Mouse (Mus musculus) hindbrain, embryonic 13.5 days (tissue): ENCODE data around the gene Ypel3. TPM values are rescaled to one million over a fixed set of nuclear protein-coding genes. Genes with fewer than 3 reads are reported as not detected.

Source experiments
- ATAC-seq: fragments of 200-750 bp; cut with Nextera tagmentation; 2 replicates; pipeline ENCODE4 v1.8.0; 2017; ENCODE audit warnings: moderate TSS enrichment; ENCODE audit not compliant: low FRiP score
- H3K27ac ChIP-seq: fragments of 300-500 bp; sonication (generic); 2 replicates; pipeline ENCODE4 v1.5.1; 2015; ENCODE audit warnings: inconsistent platforms, mild to moderate bottlenecking, moderate library complexity
- H3K27me3 ChIP-seq: fragments of 300-500 bp; sonication (generic); 2 replicates; pipeline ENCODE4 v1.6.1; 2015; ENCODE audit warnings: mild to moderate bottlenecking, inconsistent platforms
- H3K36me3 ChIP-seq: fragments of 300-500 bp; sonication (generic); 2 replicates; pipeline ENCODE4 v1.6.1; 2015; ENCODE audit warnings: mild to moderate bottlenecking, inconsistent platforms
- H3K4me1 ChIP-seq: fragments of 300-500 bp; sonication (generic); replicated peaks from 2 replicates; pipeline ENCODE4 v1.6.1; 2015; ENCODE audit warnings: inconsistent platforms
- H3K4me2 ChIP-seq: fragments of 300-500 bp; sonication (generic); 2 replicates; pipeline ENCODE4 v1.6.1; 2015; ENCODE audit warnings: inconsistent platforms, mild to moderate bottlenecking, moderate library complexity
- H3K4me3 ChIP-seq: fragments of 300-500 bp; sonication (generic); 2 replicates; pipeline ENCODE4 v1.5.1; 2015; ENCODE audit warnings: mild to moderate bottlenecking, inconsistent platforms
- H3K9ac ChIP-seq: fragments of 300-500 bp; sonication (generic); 2 replicates; pipeline ENCODE4 v1.6.1; 2015; ENCODE audit warnings: mild to moderate bottlenecking, inconsistent platforms
- H3K9me3 ChIP-seq: fragments of 300-500 bp; sonication (generic); 2 replicates; pipeline ENCODE4 v1.6.1; 2016; ENCODE audit warnings: inconsistent platforms
- WGBS: fragments of 180-500 bp; shearing (Covaris S2); methylation state at CpG from one replicate; pipeline ENCODE4 v1.1.7; 2015; 5-methylcytosine and 5-hydroxymethylcytosine counted together
- polyA plus RNA-seq: library from polyadenylated mRNA; unstranded; fragments of >200 nt; fragmentation: Nextera tagmentation; extraction: Ambion mirVana; gene quantifications from 2 replicates; pipeline ENCODE4 v1.2.1, GENCODE M21; 2015

Gene Ypel3
- polyA plus RNA-seq, 1 experiment from 2014 or later: 179 TPM

DNA sequence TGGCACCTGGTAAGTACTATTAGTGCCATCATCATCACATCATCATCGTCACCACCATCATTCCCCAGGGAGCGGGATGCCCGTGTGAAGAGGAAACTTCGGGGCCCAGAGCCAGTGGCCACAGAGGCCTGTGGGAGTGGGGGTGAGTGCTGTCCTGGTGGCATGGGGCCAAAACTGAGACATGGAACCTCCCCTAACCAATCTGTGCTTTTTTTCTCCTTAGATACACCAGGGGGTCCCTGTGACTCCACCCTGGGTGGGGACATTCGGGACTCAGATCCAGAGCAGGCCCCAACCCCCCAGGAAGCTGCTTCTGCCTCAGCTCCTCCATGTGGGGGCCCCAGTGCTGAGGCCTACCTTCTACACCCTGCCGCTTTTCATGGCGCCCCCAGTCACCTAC is 7.7 kb downstream of the Ypel3 start:
- Histone ChIP-seq H3K36me3 (peaks cover 59% of the 10 kb centered on the region), H3K4me3 (no peak overlapping the region)
- WGBS: 86% methylated on average over 7 of the region's 7 CpGs

DNA sequence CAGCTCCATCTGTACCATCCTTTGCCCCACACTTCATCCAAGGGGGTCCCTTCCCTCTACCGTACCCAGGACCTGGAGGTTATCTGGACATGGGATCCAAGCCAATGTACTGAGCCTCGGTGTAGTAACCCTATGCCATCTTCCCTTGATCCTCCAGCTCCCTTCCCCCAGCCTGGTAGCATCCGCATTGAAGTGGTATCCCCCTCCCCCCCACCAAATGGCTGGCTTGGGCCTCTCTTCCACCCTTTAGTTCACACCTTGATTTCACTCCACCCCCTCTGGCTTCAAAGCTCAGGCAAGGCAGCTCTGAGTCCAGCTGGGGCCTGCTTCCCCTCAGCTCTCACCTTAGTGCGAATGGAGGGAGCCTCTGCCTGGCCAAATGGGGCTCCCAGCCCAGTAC is 8.3 kb downstream of the Ypel3 start:
- no peak for ATAC-seq

More for the DNA sequence above, 7.7 kb downstream of the Ypel3 start:
- Histone ChIP-seq H3K9ac (no peak overlapping the region), H3K4me2 (no peak overlapping the region), H3K9me3 (no peaks in the 10 kb centered on the region), H3K4me1 (peaks cover 29% of the 10 kb centered on the region), H3K27ac (no peak overlapping the region), H3K27me3 (no peaks in the 10 kb centered on the region)
- no peak for ATAC-seq

DNA sequence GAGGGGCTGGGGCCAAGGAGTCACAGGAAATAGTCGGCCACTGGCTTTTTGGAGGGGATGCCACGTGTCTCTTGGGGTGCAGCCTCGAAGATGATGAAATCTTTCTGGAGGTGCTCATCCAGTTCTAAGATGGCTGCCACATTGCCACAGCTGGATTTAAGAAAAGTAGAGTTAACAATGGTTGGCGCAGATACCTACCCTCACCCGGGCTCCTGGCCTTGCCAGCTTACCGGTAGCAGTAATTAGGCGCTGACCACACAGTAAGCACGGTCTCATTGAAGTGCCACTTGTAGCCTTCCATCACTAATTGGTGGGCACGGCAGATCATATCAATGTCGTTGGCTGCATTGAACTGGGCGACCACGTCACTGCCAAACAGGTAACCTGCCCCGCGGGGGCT is 9.4 kb downstream of the Ypel3 start:
- H3K4me1 ChIP-seq: peaks cover 26% of the 10 kb centered on the region
- H3K27ac ChIP-seq: no peak overlapping the region
- peaks cover 67% of the 10 kb centered on the region for H3K36me3 ChIP-seq
- 95% methylated on average over 14 of the region's 14 CpGs for WGBS
- H3K9me3 ChIP-seq: no peaks in the 10 kb centered on the region
- no peak overlapping the region for H3K4me3 ChIP-seq
- no peak for ATAC-seq
- H3K27me3 ChIP-seq: no peaks in the 10 kb centered on the region
- H3K4me2 ChIP-seq: no peak overlapping the region
- H3K9ac ChIP-seq: no peak overlapping the region

More for the DNA sequence above, 8.3 kb downstream of the Ypel3 start:
- no peak overlapping the region for H3K27ac ChIP-seq
- peaks cover 24% of the 10 kb centered on the region for H3K4me1 ChIP-seq
- no peak overlapping the region for H3K4me3 ChIP-seq
- peaks cover 65% of the 10 kb centered on the region for H3K36me3 ChIP-seq
- H3K9ac ChIP-seq: no peak overlapping the region
- H3K27me3 ChIP-seq: no peaks in the 10 kb centered on the region
- 84% methylated on average over 4 of the region's 4 CpGs for WGBS
- H3K4me2 ChIP-seq: no peak overlapping the region
- H3K9me3 ChIP-seq: no peaks in the 10 kb centered on the region

DNA sequence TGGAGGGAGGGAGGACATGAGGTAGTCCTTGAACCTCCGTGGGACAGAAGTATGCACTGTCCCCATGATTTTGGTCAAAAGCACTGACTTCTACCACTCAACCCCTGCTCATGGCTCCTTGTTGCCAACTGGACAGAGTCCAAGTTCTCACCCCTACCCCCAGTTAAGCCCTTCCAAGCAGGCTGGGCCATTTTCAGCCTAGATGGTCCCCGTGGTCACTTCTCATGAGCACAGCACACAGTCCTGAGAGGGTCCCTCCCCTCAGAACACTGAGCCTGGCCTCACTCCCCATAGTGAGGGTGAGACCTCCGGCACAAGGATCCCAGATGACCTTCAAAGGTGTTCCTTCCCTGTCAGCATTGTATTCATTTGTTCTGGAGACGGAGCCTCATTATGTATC is 12.4 kb downstream of the Ypel3 start:
- Histone ChIP-seq H3K36me3 (peaks cover 61% of the 10 kb centered on the region), H3K9me3 (no peaks in the 10 kb centered on the region), H3K4me3 (no peak overlapping the region), H3K4me1 (peaks cover 30% of the 10 kb centered on the region), H3K9ac (no peak overlapping the region), H3K4me2 (no peak overlapping the region), H3K27ac (no peak overlapping the region), H3K27me3 (no peaks in the 10 kb centered on the region)
- ATAC-seq: no peak
- 93% methylated on average over 4 of the region's 4 CpGs for WGBS

DNA sequence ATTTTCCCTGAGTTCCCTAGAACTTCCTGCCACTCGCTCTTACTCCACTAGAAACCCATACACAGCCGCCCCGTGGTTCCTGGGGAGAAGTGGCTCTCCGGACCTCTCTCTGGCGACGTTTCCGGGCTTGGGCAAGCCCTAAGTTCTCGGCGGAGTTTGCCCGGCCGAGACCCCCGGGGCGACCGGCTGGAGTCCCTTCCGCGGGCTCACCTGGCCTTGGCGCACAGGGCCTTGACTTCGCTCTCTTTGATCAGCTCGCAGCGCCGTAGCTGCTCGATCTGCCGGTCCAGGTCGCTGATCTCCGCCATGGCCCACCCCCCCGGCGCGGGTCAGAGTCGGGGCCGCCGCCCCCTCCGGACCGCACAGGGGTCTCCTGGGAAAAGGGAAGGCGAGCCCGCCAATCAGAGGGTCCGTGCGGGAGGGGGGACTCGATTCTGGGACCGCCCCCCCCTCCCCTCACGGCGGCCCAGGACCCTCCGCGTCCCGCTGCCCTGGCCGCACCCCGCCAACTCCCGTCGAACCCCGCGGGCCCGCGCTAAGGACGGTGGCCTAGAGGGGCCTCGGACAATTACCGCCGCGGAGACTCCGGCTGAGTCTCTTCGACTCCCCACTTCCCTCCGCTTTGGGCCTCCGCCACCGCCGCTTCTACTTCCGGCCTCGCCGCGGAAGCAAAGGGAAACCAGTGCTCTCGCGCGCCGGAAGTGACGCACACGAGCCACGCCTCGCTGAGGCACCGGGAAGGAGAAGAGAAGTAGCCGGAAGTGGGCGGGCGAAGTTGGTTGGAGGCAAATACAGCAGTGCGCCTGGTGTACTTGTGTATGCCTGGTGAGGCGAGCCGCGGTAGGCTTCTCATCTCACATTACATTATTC is 15.3 kb downstream of the Ypel3 start, which contains the start of gene Ppp4c:
Gene Ppp4c (minus strand): TSS at position 646 of the 870 bp plus-strand sequence.
- peak within 1 kb of the TSS; percentile 94 for H3K27ac ChIP-seq
- H3K9ac ChIP-seq: peak within 1 kb of the TSS; percentile 95
- peak within 1 kb of the TSS; percentile 88 for H3K4me2 ChIP-seq
- peaks cover 58% of the 10 kb centered on the region for H3K36me3 ChIP-seq
- H3K27me3 ChIP-seq: no peaks in the 10 kb centered on the region
- WGBS: under 1% methylated on average over 75 of the region's 83 CpGs
- H3K4me3 ChIP-seq: peak within 1 kb of the TSS; percentile 82
- H3K9me3 ChIP-seq: no peaks in the 10 kb centered on the region
- H3K4me1 ChIP-seq: peaks cover 42% of the 10 kb centered on the region
- peak; percentile 91 for ATAC-seq

DNA sequence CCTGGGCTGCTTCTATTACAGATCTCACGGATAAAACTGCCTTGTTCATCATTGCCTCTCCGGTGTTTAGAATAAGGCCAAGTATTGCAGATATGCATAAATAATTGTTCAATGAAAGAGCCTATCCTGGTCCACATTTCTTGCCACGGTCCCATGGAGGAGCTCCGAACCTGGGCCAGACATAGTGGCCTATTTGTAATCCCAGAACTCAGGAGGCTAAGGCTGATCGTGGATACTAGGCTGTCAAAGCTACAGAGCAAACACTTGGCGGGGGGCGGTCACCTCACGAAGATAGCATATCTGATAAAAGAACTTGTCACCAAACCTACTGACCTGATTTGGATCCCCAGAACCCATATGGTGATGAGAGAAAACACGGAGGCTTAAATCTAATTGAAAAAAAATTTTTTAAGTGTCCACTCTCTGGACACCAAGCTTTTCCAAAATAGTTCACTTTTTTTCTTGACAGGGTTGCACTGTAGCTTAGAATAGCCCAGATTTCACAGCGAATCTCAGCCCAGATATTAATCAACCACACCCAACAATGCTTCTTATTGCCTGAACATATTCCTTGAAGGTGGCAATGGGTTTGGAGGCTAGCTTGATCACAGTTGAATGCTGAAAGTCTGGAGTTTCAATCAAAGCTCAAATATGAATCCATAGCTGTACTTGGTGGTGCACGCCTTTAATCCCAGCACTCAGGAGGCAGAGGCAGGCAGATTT is 16.1 kb downstream of the Ypel3 start:
- H3K36me3 ChIP-seq: peaks cover 54% of the 10 kb centered on the region
- peaks cover 50% of the 10 kb centered on the region for H3K4me1 ChIP-seq
- WGBS: 26% methylated on average over 11 of the region's 11 CpGs

DNA sequence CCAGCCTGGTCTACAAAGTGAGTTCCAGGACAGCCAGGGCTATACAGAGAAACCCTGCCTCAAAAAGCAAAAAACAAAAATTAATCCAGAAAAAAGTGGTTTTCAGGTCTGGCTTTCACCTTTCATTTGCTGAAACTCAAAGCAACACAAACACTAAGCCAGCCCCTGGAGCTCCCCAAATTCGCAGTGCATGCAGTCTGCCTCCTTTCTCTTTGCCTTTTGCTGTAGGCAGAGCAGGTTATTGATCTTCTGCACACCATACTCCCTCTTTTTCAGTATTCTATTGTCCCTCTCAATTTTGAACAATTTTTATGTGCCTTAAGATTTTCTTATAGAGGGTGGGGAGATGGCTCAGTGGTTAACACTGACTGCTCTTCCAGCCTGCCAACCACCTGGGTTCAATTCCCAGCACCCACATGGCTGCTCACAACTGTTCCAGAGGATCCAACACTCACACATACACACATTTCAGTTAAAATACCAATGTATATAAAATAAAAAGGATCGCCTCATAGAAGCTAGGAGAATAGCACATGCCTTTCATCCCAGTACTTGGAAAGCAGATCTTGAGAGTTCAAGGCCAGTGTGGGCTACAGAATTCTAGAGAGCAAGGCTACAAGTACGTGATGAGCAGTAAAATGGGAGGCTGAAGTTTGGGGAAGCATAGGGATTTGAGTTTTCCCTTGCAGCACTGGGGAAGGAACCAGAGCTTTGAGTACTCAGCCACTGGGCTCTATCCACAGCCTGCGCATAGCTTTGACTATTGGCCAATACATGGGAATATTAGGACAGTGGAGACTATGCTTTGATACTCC is 16.9 kb downstream of the Ypel3 start:
- Histone ChIP-seq H3K27me3 (no peaks in the 10 kb centered on the region), H3K9ac (no peak overlapping the region), H3K36me3 (peaks cover 46% of the 10 kb centered on the region), H3K4me2 (no peak overlapping the region), H3K4me1 (peaks cover 56% of the 10 kb centered on the region), H3K4me3 (no peak overlapping the region), H3K27ac (no peak overlapping the region), H3K9me3 (no peaks in the 10 kb centered on the region)
- ATAC-seq: no peak
- 77% methylated on average over 4 of the region's 4 CpGs for WGBS

More for the DNA sequence above, 16.1 kb downstream of the Ypel3 start:
- H3K27ac ChIP-seq: peak overlapping the region; percentile 88
- no peak overlapping the region; the same call in none of the 2 replicates for H3K9ac ChIP-seq
- peak; percentile 29 for ATAC-seq
- H3K9me3 ChIP-seq: no peaks in the 10 kb centered on the region
- H3K27me3 ChIP-seq: no peaks in the 10 kb centered on the region
- H3K4me2 ChIP-seq: peak overlapping the region; percentile 88
- peak overlapping the region; percentile 82 for H3K4me3 ChIP-seq

DNA sequence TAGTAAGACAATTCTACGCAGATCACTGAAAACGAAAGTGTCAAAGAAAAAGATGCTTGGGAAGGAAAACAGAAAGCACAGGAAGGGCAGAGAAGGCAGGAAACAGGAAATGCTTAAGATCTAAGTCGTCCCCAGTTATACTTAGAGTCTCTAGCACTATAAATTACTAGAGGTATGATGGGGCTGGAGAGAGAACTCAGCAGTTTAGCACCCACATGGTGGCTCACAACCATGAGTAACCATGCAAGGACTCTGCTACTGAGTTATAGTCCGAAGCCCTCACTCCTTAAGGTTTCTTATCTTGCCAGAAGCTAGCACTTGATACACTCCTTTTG is 17.5 kb downstream of the Ypel3 start:
- WGBS: 82% methylated on average over 4 of the region's 4 CpGs
- Histone ChIP-seq H3K4me1 (peaks cover 54% of the 10 kb centered on the region), H3K9me3 (no peaks in the 10 kb centered on the region), H3K4me3 (no peak overlapping the region), H3K27ac (no peak overlapping the region), H3K27me3 (no peaks in the 10 kb centered on the region), H3K4me2 (no peak overlapping the region), H3K9ac (no peak overlapping the region), H3K36me3 (peaks cover 41% of the 10 kb centered on the region)
- ATAC-seq: no peak

DNA sequence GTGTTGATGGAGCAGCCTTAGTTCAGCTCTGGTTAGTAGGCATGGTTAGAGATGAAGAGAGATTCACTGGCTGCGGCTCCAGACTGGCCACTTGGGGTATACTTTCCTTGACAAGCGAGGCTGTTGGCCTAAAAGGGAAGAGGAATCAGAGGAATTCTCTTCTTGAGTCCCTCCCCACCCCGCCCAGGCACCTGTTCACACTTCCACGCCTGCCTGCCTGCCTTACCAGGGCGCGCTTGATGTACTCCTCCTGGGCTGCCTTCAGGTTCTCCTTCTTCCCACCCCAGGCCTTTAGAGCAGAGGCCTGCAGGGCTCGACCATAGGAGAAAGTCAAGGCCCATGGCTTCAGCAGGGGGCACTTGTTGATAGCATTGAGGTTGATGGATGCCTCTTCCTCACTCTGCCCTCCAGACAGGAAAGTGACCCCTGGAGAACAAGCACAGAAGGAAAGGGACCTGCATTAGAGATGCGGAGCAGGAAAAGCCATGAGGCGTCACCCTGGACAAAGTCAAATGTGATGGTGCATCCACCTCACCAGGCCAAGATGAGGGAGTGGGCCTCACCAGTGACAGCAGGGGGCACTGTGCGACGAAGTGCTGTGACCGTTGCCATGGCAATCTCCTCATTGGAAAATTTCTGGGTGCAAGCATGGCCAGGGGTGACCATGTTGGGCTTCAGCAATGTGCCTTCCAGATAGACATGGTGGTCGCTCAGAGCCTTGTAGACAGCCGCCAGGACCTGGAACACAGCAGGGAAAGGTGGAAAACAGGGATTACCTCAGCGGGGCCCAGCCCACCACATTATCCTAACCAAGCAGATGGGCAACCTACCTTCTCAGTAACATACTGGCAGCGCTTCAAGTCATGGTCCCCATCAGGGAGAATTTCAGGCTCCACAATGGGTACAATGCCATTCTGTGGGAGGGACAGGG is 18.9 kb downstream of the Ypel3 start:
- Histone ChIP-seq H3K36me3 (peaks cover 31% of the 10 kb centered on the region), H3K4me1 (peaks cover 57% of the 10 kb centered on the region), H3K27me3 (no peaks in the 10 kb centered on the region), H3K4me2 (no peak overlapping the region), H3K4me3 (no peak overlapping the region), H3K27ac (no peak overlapping the region), H3K9me3 (no peaks in the 10 kb centered on the region), H3K9ac (no peak overlapping the region)
- no peak for ATAC-seq
- 78% methylated on average over 16 of the region's 16 CpGs for WGBS

DNA sequence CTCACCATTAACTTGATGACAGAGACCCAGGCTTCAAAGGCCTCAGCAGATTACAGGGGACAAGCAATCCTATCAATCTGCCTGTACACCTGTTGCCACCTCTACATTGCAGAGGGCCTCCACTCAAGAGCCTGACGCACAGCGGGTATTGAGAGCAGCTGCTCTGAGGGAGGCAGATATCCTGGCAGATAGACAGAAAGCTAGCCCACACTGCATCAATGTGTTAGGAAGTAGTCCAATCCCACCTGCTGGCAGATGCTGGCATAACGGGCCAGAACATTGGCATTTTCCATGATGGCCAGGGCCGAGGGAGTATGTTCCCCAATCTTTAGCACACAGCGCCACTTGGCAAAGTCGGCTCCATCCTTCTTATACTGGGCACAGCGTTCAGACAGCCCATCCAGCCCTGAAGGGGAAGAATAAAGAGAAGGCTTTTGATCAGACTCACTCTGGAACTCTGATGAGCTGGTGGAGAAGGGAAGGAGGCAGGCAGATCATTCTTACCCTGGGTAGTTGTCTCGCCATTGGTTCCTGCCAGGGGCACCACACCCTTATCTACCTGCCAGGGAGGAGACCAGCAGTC is 19.7 kb downstream of the Ypel3 start:
- Histone ChIP-seq H3K9ac (peak overlapping the region; percentile 92), H3K4me1 (peaks cover 53% of the 10 kb centered on the region), H3K4me2 (peak overlapping the region; percentile 86), H3K27ac (peak overlapping the region; percentile 23; the same call in 1 of the 2 replicates), H3K9me3 (no peaks in the 10 kb centered on the region), H3K4me3 (peak overlapping the region; percentile 81; the same call in 1 of the 2 replicates), H3K27me3 (no peaks in the 10 kb centered on the region), H3K36me3 (peaks cover 31% of the 10 kb centered on the region)
- no peak for ATAC-seq
- 72% methylated on average over 8 of the region's 8 CpGs for WGBS
